Mouse (Mus musculus): ENCODE data around the gene Mtx1. TPM values are rescaled to one million over a fixed set of nuclear protein-coding genes. Genes with fewer than 3 reads are reported as not detected.

Mtx1 gene
- polyA plus RNA-seq, 1 experiment, result 458 TPM

- no peak for TF ChIP-seq GATA1 (IDR thresholded peaks at IDR 0.05; ENCODE audit: low read length)
These were observed 655 bp upstream of the Mtx1 start for GRCm38 (mm10) chr3:89227307-89228179.

- no peak for TF ChIP-seq GATA1 (IDR thresholded peaks at IDR 0.05; ENCODE audit: low read length)
These were observed 527 bp downstream of the Mtx1 start for GRCm38 (mm10) chr3:89226361-89226760.

- TF ChIP-seq GATA1 (IDR thresholded peaks at IDR 0.05; ENCODE audit: low read length), result no peak
These were observed 970 bp downstream of the Mtx1 start for GRCm38 (mm10) chr3:89225918-89226317.

GRCm38 (mm10) chr3:89225321-89225815, 1.5 kb downstream of the Mtx1 start:
- no peak for TF ChIP-seq GATA1 (IDR thresholded peaks at IDR 0.05; ENCODE audit: low read length)

GRCm38 (mm10) chr3:89224796-89225195, 2.1 kb downstream of the Mtx1 start:
- no peak for TF ChIP-seq GATA1 (IDR thresholded peaks at IDR 0.05; ENCODE audit: low read length)

- no peak for TF ChIP-seq GATA1 (IDR thresholded peaks at IDR 0.05; ENCODE audit: low read length)
These were observed 5.7 kb downstream of the Mtx1 start for GRCm38 (mm10) chr3:89221167-89221566.

- no peak for TF ChIP-seq GATA1 (IDR thresholded peaks at IDR 0.05; ENCODE audit: low read length)
These were observed 7.3 kb downstream of the Mtx1 start for GRCm38 (mm10) chr3:89219546-89219945.

- TF ChIP-seq GATA1 (IDR thresholded peaks at IDR 0.05; ENCODE audit: low read length), result no peak
These were observed 8.6 kb downstream of the Mtx1 start for GRCm38 (mm10) chr3:89218271-89218670.

- no peak for TF ChIP-seq GATA1 (IDR thresholded peaks at IDR 0.05; ENCODE audit: low read length)
These were observed 11.0 kb downstream of the Mtx1 start for GRCm38 (mm10) chr3:89215853-89216252.

GRCm38 (mm10) chr3:89214681-89215411, 12.0 kb downstream of the Mtx1 start, which contains the start of gene Thbs3:
TSS of gene Thbs3 (plus strand) at chr3:89215180.
- TF ChIP-seq GATA1 (IDR thresholded peaks at IDR 0.05; ENCODE audit: low read length), result no peak

GRCm38 (mm10) chr3:89213803-89214530, 12.9 kb downstream of the Mtx1 start:
- no peak for TF ChIP-seq GATA1 (IDR thresholded peaks at IDR 0.05; ENCODE audit: low read length)

GRCm38 (mm10) chr3:89210731-89211130, 16.2 kb downstream of the Mtx1 start:
- no peak for TF ChIP-seq GATA1 (IDR thresholded peaks at IDR 0.05; ENCODE audit: low read length)

GRCm38 (mm10) chr3:89210162-89210561, 16.7 kb downstream of the Mtx1 start:
- TF ChIP-seq GATA1 (IDR thresholded peaks at IDR 0.05; ENCODE audit: low read length), result no peak

- TF ChIP-seq GATA1 (IDR thresholded peaks at IDR 0.05; ENCODE audit: low read length), result no peak
These were observed 17.2 kb downstream of the Mtx1 start for GRCm38 (mm10) chr3:89209731-89210130.

GRCm38 (mm10) chr3:89208736-89209135, 18.2 kb downstream of the Mtx1 start:
- TF ChIP-seq GATA1 (IDR thresholded peaks at IDR 0.05; ENCODE audit: low read length), result no peak
